In the genomic region with DNA sequence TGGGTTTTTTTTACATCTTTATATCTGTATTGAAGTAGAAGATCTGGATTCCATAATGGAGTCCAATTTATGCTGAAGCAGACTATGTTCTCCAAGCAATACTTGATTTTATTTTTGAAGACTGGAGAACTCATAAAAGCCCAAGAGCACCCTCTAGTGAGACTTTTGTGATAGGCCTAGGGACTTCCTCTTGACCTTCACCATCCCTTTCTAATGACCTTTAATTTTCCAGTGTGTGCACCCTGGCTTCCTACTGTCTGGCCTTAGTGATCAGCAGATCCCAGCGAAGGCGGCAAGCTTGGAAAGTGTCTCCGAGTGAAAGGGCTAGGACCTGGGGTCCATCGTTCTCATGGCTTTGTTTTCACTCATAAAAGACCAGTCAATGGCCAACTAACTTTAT, we compare ENCODE assay signal across 10 mouse cellular contexts.
A peak's percentile ranks its signal among the peaks of the same experiment; 100 is the strongest.
DNase-seq lines count a peak whose midpoint lies in the region; ATAC-seq and TF ChIP-seq lines count a peak whose summit lies in the region.
"Had no signal": no experiment of that assay in that cellular context is flagged by ENCODE, and none has a peak within 500 bp of the region (broad histone marks: within the 10 kb centered on the region; RNA-seq: fewer than 3 reads in every experiment).

No protein-coding gene starts in this region.

- H3K9me3 ChIP-seq in forebrain, embryonic 14.5 days (replicated peaks; ENCODE audit: control insufficient read depth, low read length) = no peaks in the 10 kb centered on the region
- no peaks in the 10 kb centered on the region for H3K9me3 ChIP-seq in forebrain, embryonic 11.5 days (ENCODE audit: control insufficient read depth, low read length)
- no peaks in the 10 kb centered on the region for H3K9me3 ChIP-seq in stomach, postnatal 0 days (ENCODE audit: control insufficient read depth, low read length)
- H3K9me3 ChIP-seq: G1E; lung, embryonic 15.5 days had no signal

- H3K27me3 ChIP-seq in forebrain, embryonic 14.5 days (replicated peaks; ENCODE audit: control insufficient read depth, insufficient read depth, low read length) = no peaks in the 10 kb centered on the region
- no peaks in the 10 kb centered on the region for H3K27me3 ChIP-seq in forebrain, embryonic 11.5 days (ENCODE audit: control insufficient read depth, insufficient read depth, low read length)
- H3K27me3 ChIP-seq in kidney, adult 2 months (replicated peaks; ENCODE audit: control insufficient read depth, insufficient read depth, low read length) = no peaks in the 10 kb centered on the region
- H3K27me3 ChIP-seq in stomach, postnatal 0 days (ENCODE audit: control insufficient read depth, insufficient read depth, low read length) = no peaks in the 10 kb centered on the region
- H3K27me3 ChIP-seq: lung, embryonic 15.5 days had no signal

- no peak overlapping the region for H3K4me2 ChIP-seq in forebrain, embryonic 14.5 days (ENCODE audit: low read length)
- no peak overlapping the region for H3K4me2 ChIP-seq in forebrain, embryonic 11.5 days (ENCODE audit: low read depth, low read length, severe bottlenecking)
- H3K4me2 ChIP-seq in stomach, postnatal 0 days (replicated peaks; ENCODE audit: low read depth) = no peak overlapping the region
- H3K4me2 ChIP-seq: lung, embryonic 15.5 days had no signal

- intact Hi-C loops in left cerebral cortex, postnatal 4 days (cut with DNase I) = no loop called here

- no peak overlapping the region for H3K27ac ChIP-seq in forebrain, embryonic 14.5 days (ENCODE audit: low read depth, low read length)
- no peak overlapping the region for H3K27ac ChIP-seq in forebrain, embryonic 11.5 days (ENCODE audit: low read depth, low read length)
- H3K27ac ChIP-seq in kidney, adult 2 months (ENCODE audit: insufficient read depth, low read depth, low read length) = peak overlapping the region; percentile 35; the same call in 1 of the 2 replicates
- no peak overlapping the region for H3K27ac ChIP-seq in stomach, postnatal 0 days (replicated peaks)
- H3K27ac ChIP-seq: lung, embryonic 15.5 days had no signal

- no peak for ATAC-seq in forebrain, embryonic 14.5 days
- no peak for ATAC-seq in forebrain, embryonic 11.5 days (replicated peaks; ENCODE audit: low FRiP score)
- no peak for ATAC-seq in stomach, postnatal 0 days (ENCODE audit: low FRiP score, low TSS enrichment)

- no peaks in the 10 kb centered on the region; the same call in 1 of the 2 replicates for H3K4me1 ChIP-seq in forebrain, embryonic 14.5 days (ENCODE audit: control insufficient read depth, insufficient read depth, low read length)
- no peaks in the 10 kb centered on the region for H3K4me1 ChIP-seq in forebrain, embryonic 11.5 days (replicated peaks; ENCODE audit: control insufficient read depth, insufficient read depth, low read length)
- peaks cover 2% of the 10 kb centered on the region; the same call in 1 of the 2 replicates for H3K4me1 ChIP-seq in kidney, adult 2 months (ENCODE audit: control insufficient read depth, insufficient read depth, low read length)
- H3K4me1 ChIP-seq in stomach, postnatal 0 days (replicated peaks; ENCODE audit: control insufficient read depth, insufficient read depth) = no peaks in the 10 kb centered on the region
- H3K4me1 ChIP-seq: lung, embryonic 15.5 days had no signal

- H3K9ac ChIP-seq in forebrain, embryonic 14.5 days (ENCODE audit: low read length) = no peak overlapping the region
- H3K9ac ChIP-seq in forebrain, embryonic 11.5 days (ENCODE audit: low read length) = no peak overlapping the region
- H3K9ac ChIP-seq in stomach, postnatal 0 days (ENCODE audit: low read length) = no peak overlapping the region
- H3K9ac ChIP-seq: lung, embryonic 15.5 days had no signal

- DNase-seq in forebrain, embryonic 14.5 days (ENCODE audit: low spot score) = peak; percentile 29
- no peak for DNase-seq in forebrain, embryonic 11.5 days (ENCODE audit: low spot score)
- peak; percentile 40 for DNase-seq in testis, postnatal 10 days (ENCODE audit: low spot score)
- DNase-seq in testis, postnatal 14 days (ENCODE audit: low spot score) = no peak
- peak; percentile 70 for DNase-seq in kidney, adult 2 months
- DNase-seq in stomach, postnatal 0 days (ENCODE audit: low spot score) = no peak
- DNase-seq in left cerebral cortex, postnatal 4 days = no peak
- DNase-seq in urinary bladder, postnatal 25 days (ENCODE audit: low spot score) = no peak

- peak; percentile 25; the same call in 1 of the 2 replicates for TF ChIP-seq CTCF in kidney, adult 2 months (conservative IDR thresholded peaks at IDR 0.05; ENCODE audit: insufficient read depth, insufficient read length, low read depth, low read length)
- peak; percentile 65 for TF ChIP-seq CTCF in stomach, postnatal 0 days (IDR thresholded peaks at IDR 0.05; ENCODE audit: low read depth)

- TF ChIP-seq POLR2A in kidney, adult 2 months (IDR thresholded peaks at IDR 0.05; ENCODE audit: low read depth, low read length) = no peak

- 68% methylated on average over 4 of the region's 4 CpGs for WGBS in forebrain, embryonic 14.5 days
- WGBS in forebrain, embryonic 11.5 days = 73% methylated on average over 4 of the region's 4 CpGs
- 53% methylated on average over 4 of the region's 4 CpGs for WGBS in kidney, adult 2 months
- 80% methylated on average over 4 of the region's 4 CpGs for WGBS in stomach, postnatal 0 days

- no peaks in the 10 kb centered on the region for H3K36me3 ChIP-seq in forebrain, embryonic 14.5 days (ENCODE audit: control insufficient read depth, insufficient read depth, low read length)
- no peaks in the 10 kb centered on the region for H3K36me3 ChIP-seq in forebrain, embryonic 11.5 days (ENCODE audit: control insufficient read depth, insufficient read depth, low read length)
- H3K36me3 ChIP-seq in kidney, adult 2 months (ENCODE audit: control insufficient read depth, insufficient read depth, low read length) = no peaks in the 10 kb centered on the region
- no peaks in the 10 kb centered on the region for H3K36me3 ChIP-seq in stomach, postnatal 0 days (ENCODE audit: control insufficient read depth, insufficient read depth, low read length)
- H3K36me3 ChIP-seq: G1E; lung, embryonic 15.5 days had no signal

- no peak overlapping the region for H3K4me3 ChIP-seq in forebrain, embryonic 14.5 days (ENCODE audit: low read depth, low read length)
- no peak overlapping the region for H3K4me3 ChIP-seq in forebrain, embryonic 11.5 days (ENCODE audit: low read depth, low read length)
- H3K4me3 ChIP-seq in kidney, adult 2 months (ENCODE audit: insufficient read depth, low read depth, low read length) = no peak overlapping the region
- H3K4me3 ChIP-seq in stomach, postnatal 0 days (ENCODE audit: low read depth, low read length) = no peak overlapping the region
- H3K4me3 ChIP-seq: lung, embryonic 15.5 days had no signal

- TF ChIP-seq EP300 in stomach, postnatal 0 days (optimal IDR thresholded peaks at IDR 0.05) = no peak

Comparison
In these comparisons a context has a peak if more than half of its experiments do, and no peak if none do; other contexts are left out.
1. DNase-seq: peak in forebrain, embryonic 14.5 days (single experiment), testis, postnatal 10 days (single experiment) and kidney, adult 2 months (single experiment); none in forebrain, embryonic 11.5 days (single experiment), testis, postnatal 14 days (single experiment), stomach, postnatal 0 days (single experiment), left cerebral cortex, postnatal 4 days (single experiment) and urinary bladder, postnatal 25 days (single experiment).